Mouse (Mus musculus) hindbrain, embryonic 13.5 days (tissue): ENCODE results near the gene Tmem50a. TPM values are rescaled to one million over a fixed set of nuclear protein-coding genes. Genes with fewer than 3 reads are reported as not detected.

Experiments
- ATAC-seq: fragments of 200-750 bp; cut with Nextera tagmentation; 2 replicates; pipeline ENCODE4 v1.8.0; 2017; ENCODE audit warnings: moderate TSS enrichment; ENCODE audit not compliant: low FRiP score
- H3K27ac ChIP-seq: fragments of 300-500 bp; sonication (generic); 2 replicates; pipeline ENCODE4 v1.5.1; 2015; ENCODE audit warnings: inconsistent platforms, mild to moderate bottlenecking, moderate library complexity
- H3K27me3 ChIP-seq: fragments of 300-500 bp; sonication (generic); 2 replicates; pipeline ENCODE4 v1.6.1; 2015; ENCODE audit warnings: mild to moderate bottlenecking, inconsistent platforms
- H3K36me3 ChIP-seq: fragments of 300-500 bp; sonication (generic); 2 replicates; pipeline ENCODE4 v1.6.1; 2015; ENCODE audit warnings: mild to moderate bottlenecking, inconsistent platforms
- H3K4me1 ChIP-seq: fragments of 300-500 bp; sonication (generic); replicated peaks from 2 replicates; pipeline ENCODE4 v1.6.1; 2015; ENCODE audit warnings: inconsistent platforms
- H3K4me2 ChIP-seq: fragments of 300-500 bp; sonication (generic); 2 replicates; pipeline ENCODE4 v1.6.1; 2015; ENCODE audit warnings: inconsistent platforms, mild to moderate bottlenecking, moderate library complexity
- H3K4me3 ChIP-seq: fragments of 300-500 bp; sonication (generic); 2 replicates; pipeline ENCODE4 v1.5.1; 2015; ENCODE audit warnings: mild to moderate bottlenecking, inconsistent platforms
- H3K9ac ChIP-seq: fragments of 300-500 bp; sonication (generic); 2 replicates; pipeline ENCODE4 v1.6.1; 2015; ENCODE audit warnings: mild to moderate bottlenecking, inconsistent platforms
- H3K9me3 ChIP-seq: fragments of 300-500 bp; sonication (generic); 2 replicates; pipeline ENCODE4 v1.6.1; 2016; ENCODE audit warnings: inconsistent platforms
- WGBS: fragments of 180-500 bp; shearing (Covaris S2); methylation state at CpG from one replicate; pipeline ENCODE4 v1.1.7; 2015; 5-methylcytosine and 5-hydroxymethylcytosine counted together
- polyA plus RNA-seq: library from polyadenylated mRNA; unstranded; fragments of >200 nt; fragmentation: Nextera tagmentation; extraction: Ambion mirVana; gene quantifications from 2 replicates; pipeline ENCODE4 v1.2.1, GENCODE M21; 2015

The Tmem50a gene
- polyA plus RNA-seq = 211 and 212 TPM in 2 replicates

DNA sequence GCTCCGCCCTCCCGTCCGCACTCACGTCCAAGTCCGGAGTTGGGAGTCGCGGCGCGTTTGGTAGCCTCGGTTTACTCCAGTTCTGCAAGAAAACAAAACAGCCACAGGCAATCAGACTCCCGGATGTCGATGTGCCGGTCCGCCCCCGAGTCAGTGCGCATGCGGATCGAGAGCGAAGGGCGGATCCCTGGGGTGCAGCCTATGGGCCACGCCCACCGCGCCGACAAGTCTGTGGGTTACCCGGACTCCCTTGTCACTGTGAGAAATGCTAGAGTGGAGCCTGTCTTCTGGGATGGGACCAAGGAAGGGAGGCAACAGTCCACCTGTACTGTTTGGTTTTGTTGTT, at the start of gene Tmem50a:
TSS of gene Tmem50a (minus strand) at position 161 of the 346 bp plus-strand sequence.
- Histone ChIP-seq H3K4me3 (peak within 1 kb of the TSS; percentile 94), H3K9ac (peak within 1 kb of the TSS; percentile 95), H3K36me3 (peaks cover 17% of the 10 kb centered on the region), H3K27me3 (no peaks in the 10 kb centered on the region), H3K4me1 (peaks cover 22% of the 10 kb centered on the region), H3K27ac (peak within 1 kb of the TSS; percentile 95), H3K9me3 (no peaks in the 10 kb centered on the region), H3K4me2 (peak within 1 kb of the TSS; percentile 69)
- WGBS = under 1% methylated on average over 25 of the region's 25 CpGs
- peak; percentile 86 for ATAC-seq

DNA sequence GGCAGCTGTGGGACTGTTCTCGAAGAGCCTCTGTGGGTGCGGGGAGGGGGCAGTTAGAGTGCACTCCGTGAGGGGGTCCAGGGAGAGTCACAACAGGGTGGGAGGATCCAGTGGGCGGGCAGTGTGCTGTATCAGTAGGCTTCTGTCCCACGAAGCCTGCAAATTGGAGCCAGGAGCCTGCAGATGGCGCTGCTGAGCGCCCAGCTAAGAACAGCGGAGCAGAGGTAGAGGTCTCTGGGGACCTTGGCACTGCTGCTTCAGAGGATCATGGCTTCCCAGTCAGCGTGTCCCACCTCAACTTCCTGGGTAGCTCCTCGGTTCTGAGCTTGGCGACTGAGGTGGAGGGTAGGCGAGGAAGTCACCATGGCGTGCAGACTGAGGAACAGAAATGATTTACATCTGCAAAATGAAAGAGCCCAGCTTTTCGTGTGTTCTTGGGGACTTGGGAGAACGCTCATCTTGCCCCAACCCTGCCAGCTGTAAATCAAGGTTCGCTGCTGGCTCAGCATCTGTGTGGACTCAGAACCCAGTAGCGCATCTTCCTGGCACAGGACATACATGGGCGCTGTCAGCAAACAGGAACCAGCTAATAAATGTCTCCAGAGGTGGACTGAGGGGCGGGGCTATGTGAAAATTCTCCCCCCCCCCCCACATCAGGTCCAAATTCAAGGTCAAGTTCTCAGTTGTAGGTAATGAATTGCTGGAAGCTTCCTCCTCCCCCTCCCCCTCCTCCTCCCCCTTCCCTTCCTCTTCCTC, 48.4 kb upstream of the Tmem50a start:
- Histone ChIP-seq H3K4me2 (0 out of 2 replicates have a peak overlapping the region, but pooled peaks have one; percentile 6), H3K27ac (no peak overlapping the region), H3K4me1 (peaks cover 5% of the 10 kb centered on the region; the same call in 1 of the 2 replicates), H3K9ac (no peak overlapping the region), H3K4me3 (no peak overlapping the region), H3K36me3 (no peaks in the 10 kb centered on the region), H3K27me3 (peaks cover 17% of the 10 kb centered on the region), H3K9me3 (no peaks in the 10 kb centered on the region)
- 28% methylated on average over 19 of the region's 19 CpGs for WGBS
- no peak for ATAC-seq

DNA sequence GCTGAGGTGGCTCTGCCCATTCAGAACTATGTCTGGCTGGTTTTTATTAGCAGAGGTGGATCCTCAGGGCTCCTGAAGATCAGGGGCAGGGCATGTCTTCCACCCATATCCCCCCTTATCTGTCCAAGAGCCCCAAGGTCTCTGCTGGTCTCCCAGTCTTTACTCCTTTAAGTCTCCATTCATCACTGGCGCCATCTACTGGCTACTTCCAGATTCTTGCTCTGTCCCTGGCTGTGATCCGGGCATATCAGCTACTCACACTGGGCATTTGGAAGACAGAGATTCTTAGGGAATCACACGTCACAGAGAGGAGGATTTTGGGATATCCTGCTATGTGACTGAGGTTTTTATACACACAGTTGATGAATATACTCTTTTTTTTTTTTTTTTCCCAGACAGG, 41.5 kb upstream of the Tmem50a start:
- H3K36me3 ChIP-seq = no peaks in the 10 kb centered on the region
- WGBS = 20% methylated on average over 3 of the region's 3 CpGs
- H3K9me3 ChIP-seq = no peaks in the 10 kb centered on the region
- H3K4me1 ChIP-seq = peaks cover 10% of the 10 kb centered on the region
- H3K9ac ChIP-seq = no peak overlapping the region
- no peak for ATAC-seq
- H3K4me2 ChIP-seq = no peak overlapping the region
- peaks cover 30% of the 10 kb centered on the region for H3K27me3 ChIP-seq
- no peak overlapping the region for H3K27ac ChIP-seq
- no peak overlapping the region for H3K4me3 ChIP-seq

DNA sequence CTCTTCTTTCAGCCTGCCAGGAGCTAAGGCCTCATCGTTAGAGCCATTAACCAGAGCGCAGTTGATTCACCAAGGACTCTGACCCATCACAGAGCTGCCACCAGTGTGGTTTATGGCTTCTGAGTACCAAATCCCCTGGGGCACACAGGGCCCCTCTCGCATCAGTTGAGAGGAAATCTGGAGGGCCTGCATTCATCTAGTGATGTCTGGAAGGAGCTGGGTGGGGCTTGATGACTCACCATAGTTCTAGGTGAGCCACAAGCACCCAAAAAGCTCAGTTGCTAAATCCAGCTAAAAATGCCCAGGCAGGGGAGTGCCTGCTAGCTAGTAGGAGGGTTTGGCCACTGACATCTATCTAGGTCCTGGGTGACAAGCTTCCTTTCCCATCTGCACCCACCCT, 41.0 kb upstream of the Tmem50a start:
- 73% methylated on average over 3 of the region's 3 CpGs for WGBS
- Histone ChIP-seq H3K4me1 (peaks cover 10% of the 10 kb centered on the region), H3K4me2 (no peak overlapping the region), H3K4me3 (no peak overlapping the region), H3K9ac (no peak overlapping the region), H3K36me3 (no peaks in the 10 kb centered on the region), H3K9me3 (no peaks in the 10 kb centered on the region), H3K27ac (no peak overlapping the region), H3K27me3 (peaks cover 27% of the 10 kb centered on the region)
- no peak for ATAC-seq

DNA sequence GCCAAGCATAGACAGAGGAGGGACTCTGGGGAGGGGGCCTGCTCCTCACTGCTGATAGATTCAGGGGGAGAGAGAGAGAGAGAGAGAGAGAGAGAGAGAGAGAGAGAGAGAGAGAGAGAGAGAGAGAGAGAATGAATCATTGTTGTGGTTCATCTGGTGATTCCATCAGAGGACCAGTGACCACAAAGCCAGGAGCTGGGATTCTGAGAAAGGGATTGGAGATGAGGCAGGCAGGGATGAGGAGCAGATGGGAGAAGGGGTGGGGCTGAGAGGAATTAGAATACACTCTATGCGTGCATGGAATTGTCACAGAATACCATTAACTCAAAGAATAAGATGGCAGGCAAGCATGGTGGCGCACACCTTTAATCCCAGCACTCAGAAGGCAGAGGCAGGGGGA, 40.4 kb upstream of the Tmem50a start:
- ATAC-seq = no peak
- Histone ChIP-seq H3K27ac (no peak overlapping the region), H3K4me1 (peaks cover 16% of the 10 kb centered on the region), H3K4me2 (no peak overlapping the region), H3K4me3 (no peak overlapping the region), H3K9me3 (no peaks in the 10 kb centered on the region), H3K27me3 (peaks cover 27% of the 10 kb centered on the region), H3K9ac (no peak overlapping the region), H3K36me3 (no peaks in the 10 kb centered on the region)
- 82% methylated on average over 2 of the region's 2 CpGs for WGBS

DNA sequence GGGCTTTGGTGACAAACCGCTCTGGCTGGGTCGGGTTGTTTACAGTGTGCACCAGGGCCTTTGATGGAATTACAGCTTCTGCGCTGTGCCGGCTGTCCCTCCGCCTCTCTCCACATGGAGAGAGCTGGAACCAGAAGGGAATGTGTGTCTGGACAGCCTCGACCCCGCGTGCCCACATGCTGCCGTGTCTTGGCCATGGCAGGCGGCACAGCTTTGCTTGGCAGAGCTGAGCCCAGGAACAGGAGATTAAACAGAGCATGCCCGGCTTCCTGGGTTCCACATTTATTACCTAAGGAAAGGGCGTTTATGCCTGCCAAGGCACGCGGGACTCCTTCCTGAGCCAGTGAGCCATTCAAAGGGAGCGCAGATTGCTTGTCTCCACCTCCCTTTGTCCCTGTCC, 39.6 kb upstream of the Tmem50a start:
- Histone ChIP-seq H3K4me3 (no peak overlapping the region), H3K9me3 (no peaks in the 10 kb centered on the region), H3K9ac (0 out of 2 replicates have a peak overlapping the region, but pooled peaks have one; percentile 1), H3K27ac (0 out of 2 replicates have a peak overlapping the region, but pooled peaks have one; percentile 14), H3K4me2 (no peak overlapping the region), H3K27me3 (peaks cover 24% of the 10 kb centered on the region), H3K36me3 (no peaks in the 10 kb centered on the region), H3K4me1 (peaks cover 16% of the 10 kb centered on the region)
- no peak for ATAC-seq
- 25% methylated on average over 15 of the region's 15 CpGs for WGBS

DNA sequence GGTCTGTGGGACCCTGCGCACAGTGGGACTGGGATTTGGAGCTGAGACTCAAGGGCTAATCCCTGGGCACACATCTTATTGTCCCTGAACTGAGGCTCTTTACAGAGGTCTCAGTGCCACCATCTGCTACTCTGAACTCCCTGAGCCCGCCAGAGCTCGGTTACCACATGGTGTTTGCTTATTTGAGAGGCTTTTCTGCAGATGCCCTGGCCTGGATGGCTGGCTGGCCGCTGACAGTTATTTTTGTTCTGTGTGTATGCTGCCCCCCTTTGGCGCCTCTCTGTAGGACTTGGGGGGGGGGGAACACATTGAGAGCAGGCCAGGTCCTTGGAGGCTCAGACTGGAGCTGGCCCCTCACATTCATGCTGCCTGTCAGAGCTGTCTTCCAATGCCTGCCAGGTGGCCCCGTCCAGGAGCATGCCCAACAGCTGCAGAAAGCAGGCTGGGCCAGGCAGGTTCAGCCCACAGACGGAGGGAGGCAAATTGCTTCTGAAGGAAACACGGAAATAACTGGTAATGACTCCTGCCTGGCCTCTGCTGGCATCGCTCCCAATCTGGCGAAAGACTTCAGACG, 35.8 kb upstream of the Tmem50a start:
- Histone ChIP-seq H3K4me1 (peaks cover 21% of the 10 kb centered on the region), H3K9ac (no peak overlapping the region), H3K27ac (0 out of 2 replicates have a peak overlapping the region, but pooled peaks have one; percentile 32), H3K4me2 (no peak overlapping the region), H3K9me3 (no peaks in the 10 kb centered on the region), H3K4me3 (no peak overlapping the region), H3K27me3 (0 out of 2 replicates have a peak, but pooled peaks cover 15% of the 10 kb centered on the region), H3K36me3 (no peaks in the 10 kb centered on the region)
- WGBS = 26% methylated on average over 11 of the region's 11 CpGs
- peak; percentile 75 for ATAC-seq

DNA sequence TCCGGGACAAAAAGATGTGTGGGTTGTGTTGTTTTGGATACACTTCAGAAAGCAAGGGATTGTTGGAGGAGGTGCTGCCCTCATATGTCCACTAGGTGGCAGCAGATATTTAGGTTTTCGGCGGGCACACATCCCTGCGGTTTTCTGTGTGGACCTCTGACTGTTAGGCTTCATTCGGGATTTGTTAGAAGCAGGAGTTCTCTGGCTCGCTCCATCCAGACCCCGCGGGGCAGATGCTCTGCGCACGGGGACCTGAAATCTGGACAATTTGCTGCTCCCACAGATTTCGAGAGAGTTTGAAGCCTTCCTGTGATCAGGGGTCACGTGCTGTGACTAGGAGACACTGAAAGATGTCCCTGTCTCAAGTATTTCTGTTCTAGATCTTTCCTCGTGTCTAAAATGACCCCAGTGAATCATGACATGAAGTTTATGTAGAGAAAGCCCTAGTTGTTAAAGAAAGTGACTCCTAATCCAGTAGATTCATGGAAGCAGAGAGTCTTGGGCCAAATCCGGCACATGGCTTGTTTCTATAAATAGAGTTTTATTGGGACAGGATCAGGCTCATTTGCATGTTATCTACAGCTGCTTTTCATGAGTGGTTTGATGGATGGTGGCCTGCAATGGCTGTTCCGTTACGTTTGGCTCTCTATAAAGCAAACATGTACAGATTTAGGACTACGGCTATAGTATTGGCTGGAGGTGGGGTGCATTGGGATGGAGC, 31.4 kb upstream of the Tmem50a start:
- H3K4me2 ChIP-seq = peak overlapping the region; percentile 51
- H3K9me3 ChIP-seq = no peaks in the 10 kb centered on the region
- peaks cover 21% of the 10 kb centered on the region for H3K4me1 ChIP-seq
- H3K9ac ChIP-seq = peak overlapping the region; percentile 29; the same call in 1 of the 2 replicates
- peaks cover 39% of the 10 kb centered on the region for H3K27me3 ChIP-seq
- H3K27ac ChIP-seq = no peak overlapping the region
- WGBS = 12% methylated on average over 17 of the region's 17 CpGs
- no peak overlapping the region for H3K4me3 ChIP-seq
- no peaks in the 10 kb centered on the region for H3K36me3 ChIP-seq
- peak; percentile 47; the same call in 1 of the 2 replicates for ATAC-seq

DNA sequence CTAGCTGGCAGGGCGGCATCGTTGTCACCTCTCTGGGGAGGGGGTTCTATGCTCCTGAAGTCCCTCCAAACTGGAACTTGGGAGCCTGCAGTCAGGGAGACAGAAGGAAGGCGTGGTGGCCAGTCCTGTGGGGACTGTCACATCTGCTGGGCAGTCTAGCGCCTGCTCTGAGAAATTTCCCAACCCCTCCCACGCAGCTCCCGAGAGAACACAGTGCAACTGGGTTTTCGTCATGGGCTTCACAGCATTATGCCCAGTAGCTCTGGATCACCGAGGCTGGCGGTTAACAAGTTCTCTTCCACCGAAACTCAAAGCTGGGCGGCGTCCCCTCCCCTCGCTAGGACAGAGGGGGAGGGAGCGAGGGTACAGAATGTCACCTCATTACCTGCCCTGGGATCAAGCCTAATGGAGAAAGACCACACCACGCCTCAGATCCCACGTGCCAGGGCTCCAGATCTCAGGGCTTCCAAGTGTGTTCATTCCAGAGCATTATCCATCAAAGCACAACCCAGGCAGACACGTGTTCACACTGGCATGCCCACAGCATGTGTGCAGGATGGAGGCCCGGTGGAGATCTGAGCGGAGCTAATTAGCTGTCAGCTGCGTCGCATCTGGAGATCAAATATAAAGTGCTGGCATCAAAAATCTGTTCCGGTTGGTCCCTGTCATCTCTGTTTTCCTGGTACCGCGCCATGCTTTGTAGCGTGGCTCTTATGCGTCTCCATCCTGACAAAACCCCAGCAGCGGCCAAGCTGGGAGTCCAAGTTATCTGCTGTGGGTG, 29.1 kb upstream of the Tmem50a start:
- peaks cover 47% of the 10 kb centered on the region for H3K27me3 ChIP-seq
- H3K9ac ChIP-seq = 0 out of 2 replicates have a peak overlapping the region, but pooled peaks have one; percentile 43
- no peak overlapping the region for H3K27ac ChIP-seq
- ATAC-seq = peak; percentile 57; the same call in 1 of the 2 replicates
- no peak overlapping the region for H3K4me3 ChIP-seq
- WGBS = 44% methylated on average over 27 of the region's 27 CpGs
- H3K4me1 ChIP-seq = peaks cover 15% of the 10 kb centered on the region
- H3K4me2 ChIP-seq = no peak overlapping the region
- no peaks in the 10 kb centered on the region for H3K9me3 ChIP-seq
- no peaks in the 10 kb centered on the region for H3K36me3 ChIP-seq

DNA sequence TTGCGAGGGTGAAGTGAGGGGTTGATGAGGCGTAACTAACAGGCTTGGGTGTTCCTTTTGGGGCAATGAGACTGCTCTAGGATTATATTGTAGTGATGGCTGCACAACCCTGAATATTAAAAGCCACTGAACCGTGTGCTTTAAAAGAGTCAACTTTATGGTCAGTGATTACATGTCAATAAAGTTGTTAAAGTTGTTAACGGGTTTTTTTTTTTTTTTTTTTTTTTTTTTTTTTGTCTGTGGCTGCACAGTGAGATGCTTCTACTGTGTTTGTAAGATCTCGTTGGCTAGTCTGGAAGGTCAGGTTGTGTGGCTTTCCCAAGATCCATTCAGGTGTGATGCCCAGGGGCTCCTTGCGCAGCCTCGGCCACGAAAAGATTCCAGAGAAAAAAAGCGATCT, 25.1 kb upstream of the Tmem50a start:
- H3K27me3 ChIP-seq = peaks cover 39% of the 10 kb centered on the region
- no peak overlapping the region for H3K9ac ChIP-seq
- no peak overlapping the region for H3K4me3 ChIP-seq
- H3K4me2 ChIP-seq = no peak overlapping the region
- H3K27ac ChIP-seq = no peak overlapping the region
- H3K9me3 ChIP-seq = no peaks in the 10 kb centered on the region
- H3K4me1 ChIP-seq = peaks cover 17% of the 10 kb centered on the region; the same call in 1 of the 2 replicates
- WGBS = 49% methylated on average over 9 of the region's 9 CpGs
- peaks cover 27% of the 10 kb centered on the region for H3K36me3 ChIP-seq
- no peak for ATAC-seq

DNA sequence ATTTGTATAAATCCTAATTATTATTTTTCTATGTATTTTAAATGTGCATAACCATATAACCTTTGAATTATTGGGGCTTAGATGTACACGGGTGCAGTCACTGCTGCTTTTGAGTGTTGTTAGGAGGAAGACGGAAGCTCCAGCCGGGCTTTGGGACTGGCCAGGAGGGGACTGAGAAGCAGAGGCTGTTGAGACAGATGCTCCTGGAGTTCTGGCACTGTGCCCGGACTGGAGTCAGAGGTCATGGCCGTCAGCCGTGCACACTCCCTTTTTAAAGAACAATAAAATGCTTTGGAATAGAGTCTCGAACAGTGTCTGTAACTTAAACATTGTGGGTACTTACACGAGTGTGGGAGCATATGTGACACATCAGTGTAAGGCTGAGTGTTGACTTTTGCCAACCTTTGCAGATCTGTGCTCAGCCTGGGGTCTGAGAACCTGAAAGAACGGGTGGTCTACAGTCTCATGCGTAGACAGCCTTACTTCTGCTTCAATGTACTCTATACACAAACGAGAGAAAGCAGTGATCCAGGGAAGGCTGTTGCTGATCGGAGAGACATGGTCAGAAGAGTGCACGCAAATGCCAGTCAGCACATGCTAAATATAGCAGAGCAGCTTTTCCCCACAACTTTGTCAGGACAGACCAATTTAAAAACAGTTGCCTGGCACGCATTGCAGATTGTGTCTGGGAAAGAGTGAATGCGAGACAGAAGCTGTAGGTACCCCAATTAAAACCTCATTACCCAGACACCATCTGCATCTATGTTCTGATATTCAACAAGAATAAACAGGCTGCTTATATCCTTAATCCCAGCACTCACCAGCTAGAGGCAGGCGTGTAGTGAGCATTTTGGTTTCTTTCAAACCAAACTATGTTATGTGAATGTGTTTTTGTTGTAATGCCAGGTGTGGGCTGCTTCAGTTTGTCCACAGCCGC, 22.7 kb upstream of the Tmem50a start:
- peaks cover 51% of the 10 kb centered on the region for H3K36me3 ChIP-seq
- 0 out of 2 replicates have a peak, but pooled peaks cover 8% of the 10 kb centered on the region for H3K4me1 ChIP-seq
- H3K27ac ChIP-seq = no peak overlapping the region
- no peaks in the 10 kb centered on the region for H3K9me3 ChIP-seq
- no peak overlapping the region for H3K4me3 ChIP-seq
- 56% methylated on average over 17 of the region's 17 CpGs for whole genome bisulfite sequencing
- no peak overlapping the region for H3K9ac ChIP-seq
- no peak overlapping the region for H3K4me2 ChIP-seq
- peaks cover 18% of the 10 kb centered on the region for H3K27me3 ChIP-seq
- ATAC-seq = no peak
